Mouse (Mus musculus) cerebellum, adult 9-10 months (tissue): Measurements from ENCODE around the gene Olfr12.

ENCODE experiments used
- DNase-seq: peaks from one replicate; pipeline ENCODE4 v3.0.0; 2022

Olfr12 gene

DNA sequence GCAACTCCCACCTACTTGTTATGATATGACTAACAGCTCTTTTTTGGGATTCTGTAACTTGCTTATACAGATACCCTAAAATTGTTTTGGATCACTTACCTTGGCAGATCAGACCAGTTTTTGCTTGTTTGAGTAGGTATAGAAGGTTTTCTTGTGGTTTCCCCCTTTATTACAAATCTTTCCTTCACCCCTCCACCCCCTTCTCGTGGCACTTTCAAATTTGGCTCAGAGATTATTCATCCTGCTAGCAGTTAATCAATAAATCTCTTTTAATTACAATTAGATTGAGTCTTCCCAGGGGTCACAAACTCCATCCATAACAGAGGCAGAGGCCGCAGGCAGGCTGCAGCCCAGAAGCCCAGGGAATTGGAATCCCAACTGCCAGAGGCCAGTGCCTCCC is at the start of gene Olfr12:
Olfr12 (plus strand) TSS at position 301 of the 400 bp plus-strand sequence.
- DNase-seq, result no peak

DNA sequence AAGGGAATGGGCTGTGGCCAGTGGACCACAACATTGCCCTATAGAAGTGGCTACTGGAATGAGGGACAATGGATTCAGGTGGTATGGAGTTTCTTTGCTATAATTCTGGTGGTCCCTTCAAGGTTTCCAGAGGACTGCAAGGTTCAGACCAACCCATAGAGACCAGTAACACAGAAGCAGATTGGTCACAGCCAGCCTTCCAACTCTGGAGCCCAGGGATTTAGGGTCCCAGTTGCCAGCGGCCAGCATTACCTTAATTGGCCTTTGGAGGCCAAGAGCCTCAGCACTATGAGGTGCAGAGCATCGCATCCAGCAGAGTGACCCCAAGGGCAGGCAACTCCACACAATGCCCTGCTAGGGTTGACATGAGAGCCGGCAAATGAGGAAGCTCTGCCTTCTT is 46.6 kb upstream of the Olfr12 start, which contains the start of gene Olfr1413:
Olfr1413 (plus strand) TSS at position 301 of the 400 bp plus-strand sequence.
- DNase-seq, result no peak

DNA sequence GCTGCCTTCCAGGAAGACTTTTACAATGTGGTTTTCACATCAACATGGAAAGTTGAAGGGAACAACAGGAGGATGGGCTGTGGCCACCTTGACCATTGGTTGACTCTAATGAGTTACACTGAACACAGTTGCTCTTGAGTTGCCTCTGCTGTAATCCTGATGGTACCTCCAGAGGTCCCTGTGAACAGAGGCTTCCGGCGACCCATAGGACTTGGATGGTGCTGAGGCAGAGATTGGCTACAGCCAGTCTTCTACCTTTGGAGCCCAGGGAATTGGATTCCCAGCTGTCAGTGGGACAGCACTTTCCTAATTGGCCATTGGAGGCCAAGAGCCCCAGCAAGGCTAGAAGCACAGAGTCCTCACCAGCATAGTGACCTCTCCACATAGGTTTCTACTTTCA is 32.1 kb upstream of the Olfr12 start, which contains the start of gene Olfr1412:
Olfr1412 (plus strand) TSS at position 301 of the 400 bp plus-strand sequence.
- DNase-seq, result no peak

DNA sequence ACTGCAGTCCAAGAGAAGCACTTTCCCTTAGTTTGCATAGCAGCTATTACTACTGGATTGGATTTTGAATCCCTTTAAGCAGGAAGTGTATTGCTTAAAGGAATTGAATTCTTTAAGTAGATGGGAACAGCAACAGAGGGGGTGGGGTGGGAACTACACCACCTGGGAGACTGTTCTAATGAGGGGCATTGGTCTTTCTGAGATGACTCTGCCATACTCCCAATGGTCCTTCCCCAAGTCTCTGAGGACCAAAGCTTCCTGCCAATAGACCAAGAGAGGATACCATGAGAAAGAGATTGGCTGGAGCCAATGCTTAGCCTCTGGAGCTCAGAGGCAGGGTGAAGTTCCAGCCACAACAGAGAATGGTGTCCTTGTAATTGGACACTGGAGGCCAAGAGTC is 23.5 kb upstream of the Olfr12 start, which contains the start of gene Olfr1411:
Olfr1411 (plus strand) TSS at position 301 of the 400 bp plus-strand sequence.
- no peak for DNase-seq

DNA sequence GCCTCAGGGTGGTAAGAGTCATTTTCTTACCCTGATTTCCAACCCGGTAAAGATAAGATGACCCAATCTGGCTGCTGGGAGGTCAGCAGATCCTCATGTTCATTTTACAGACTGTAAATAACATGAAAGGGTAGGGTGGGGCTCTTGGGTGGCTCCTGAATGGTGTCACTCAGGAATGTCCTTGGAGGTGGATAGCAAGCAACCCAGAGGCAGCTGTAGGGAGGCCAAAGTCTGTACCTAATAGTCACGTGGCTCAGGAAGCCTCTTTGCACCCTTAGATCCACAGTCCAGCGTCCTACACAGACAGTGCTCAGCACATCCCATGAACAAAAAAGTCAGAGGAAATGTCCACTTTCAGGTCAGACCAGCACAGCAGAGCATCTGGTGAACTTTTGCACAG is 21.6 kb upstream of the Olfr12 start:
- DNase-seq, result no peak

DNA sequence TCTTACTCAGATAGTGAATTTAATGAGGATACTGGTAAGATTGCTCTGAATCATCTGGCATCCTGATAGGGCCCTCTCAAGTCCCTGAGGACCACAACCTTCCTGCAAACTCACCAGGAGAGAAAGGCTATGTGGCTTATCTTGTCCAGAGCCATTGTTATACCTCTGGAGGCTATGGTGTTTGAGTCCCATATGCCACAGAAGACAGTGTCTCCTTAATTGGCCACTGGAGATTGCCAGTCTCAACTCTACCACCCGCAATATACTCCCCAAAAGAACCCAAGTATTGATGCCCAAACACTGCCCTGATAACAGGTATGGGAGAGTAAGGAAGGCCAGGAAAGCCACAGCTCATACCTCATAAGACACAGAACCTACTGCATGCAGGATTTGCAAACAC is 12.1 kb upstream of the Olfr12 start, which contains the start of gene Olfr1410:
Olfr1410 (plus strand) TSS at position 301 of the 400 bp plus-strand sequence.
- DNase-seq, result no peak

DNA sequence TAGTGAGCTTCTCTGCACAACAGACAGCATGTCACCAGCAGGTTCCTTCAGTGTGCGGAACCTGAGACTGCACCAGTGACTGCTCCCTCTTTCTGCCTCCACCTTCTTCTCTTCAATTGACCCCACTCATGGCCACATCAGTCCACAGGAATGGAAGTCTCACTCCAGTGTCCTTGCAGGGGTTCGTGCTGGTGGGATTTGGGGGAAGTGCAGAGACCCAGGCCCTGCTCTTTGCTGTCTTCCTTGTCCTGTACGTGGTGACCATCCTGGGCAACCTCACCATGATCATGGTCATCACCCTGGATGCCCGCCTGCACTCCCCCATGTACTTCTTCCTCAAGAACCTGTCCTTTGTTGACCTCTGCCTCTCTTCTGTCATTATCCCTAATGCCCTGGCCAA is 9.9 kb upstream of the Olfr12 start:
- DNase-seq, result no peak

DNA sequence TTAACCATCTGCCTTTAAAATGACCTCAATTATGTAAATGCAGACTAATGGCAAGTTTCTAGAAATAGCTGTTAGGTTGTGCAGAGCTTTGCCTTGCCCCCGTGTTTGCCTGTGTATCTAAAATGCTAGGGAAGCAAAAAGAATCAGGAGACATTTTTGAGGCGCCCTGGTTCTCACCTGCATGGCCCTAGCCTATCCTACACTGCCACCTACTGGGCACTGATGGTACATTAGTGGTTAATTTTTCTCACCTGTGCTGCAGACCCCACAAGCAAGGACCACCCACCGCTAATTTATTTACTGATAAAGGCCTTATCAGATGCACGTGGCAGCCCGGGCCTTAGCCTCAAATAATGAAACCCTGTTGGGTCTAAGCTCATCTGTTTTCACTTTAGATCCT is 6.6 kb upstream of the Olfr12 start:
- DNase-seq, result peak; percentile 73

DNA sequence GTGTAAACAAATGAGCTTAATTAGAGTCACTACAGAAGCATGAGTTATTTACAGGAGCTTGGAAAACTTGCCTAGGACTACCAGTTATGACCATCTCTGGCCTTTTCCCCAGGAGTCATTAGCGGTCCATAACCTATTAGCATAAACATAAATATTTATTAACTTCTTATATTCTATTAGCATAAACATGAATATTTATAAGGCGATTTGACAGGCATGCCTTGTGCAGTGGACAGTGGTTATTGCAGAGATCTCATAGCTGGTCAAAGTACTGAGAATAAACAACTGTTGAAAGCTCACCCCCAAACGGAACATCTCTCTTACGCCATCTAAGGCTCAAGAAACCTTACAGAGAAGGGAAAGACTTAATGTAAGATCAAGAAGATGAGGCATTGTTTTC is 4.4 kb upstream of the Olfr12 start:
- DNase-seq, result no peak

DNA sequence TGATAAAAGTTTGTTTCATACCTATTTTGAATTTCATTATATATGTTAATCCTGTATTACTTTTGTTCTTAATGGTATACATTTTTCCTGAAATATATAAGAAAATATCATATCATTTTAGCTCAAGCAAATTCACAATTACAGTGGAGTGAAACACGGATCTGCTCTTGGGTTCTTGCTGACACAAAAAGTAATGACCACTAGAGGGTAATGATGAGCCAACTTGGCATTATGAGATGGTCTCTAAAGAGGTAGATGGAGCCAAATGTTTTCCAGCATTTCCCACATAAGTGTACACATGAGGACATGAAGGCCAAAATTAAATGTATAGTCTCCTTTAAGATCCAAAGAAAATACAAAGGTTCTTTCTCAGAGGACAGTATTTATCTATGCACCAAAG is 3.1 kb upstream of the Olfr12 start:
- DNase-seq, result peak; percentile 30

DNA sequence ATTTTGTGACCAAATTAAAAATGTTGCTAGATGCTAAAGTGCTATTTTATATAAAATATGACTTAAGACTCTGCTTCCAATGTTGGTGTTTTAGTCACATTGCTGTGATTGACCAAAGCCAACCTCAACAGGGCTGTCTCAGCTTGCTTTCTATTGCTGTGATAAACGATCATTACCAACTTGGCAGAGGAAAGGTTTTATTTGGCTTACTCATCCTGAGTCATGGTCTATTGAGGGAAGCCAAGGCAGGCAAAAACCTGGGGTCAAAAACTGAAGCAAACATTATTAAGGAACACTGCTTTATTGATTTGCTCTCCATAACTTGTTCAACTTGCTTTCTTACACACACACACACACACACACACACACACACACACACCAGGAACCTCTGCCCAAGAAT is 1.5 kb upstream of the Olfr12 start:
- DNase-seq, result no peak

DNA sequence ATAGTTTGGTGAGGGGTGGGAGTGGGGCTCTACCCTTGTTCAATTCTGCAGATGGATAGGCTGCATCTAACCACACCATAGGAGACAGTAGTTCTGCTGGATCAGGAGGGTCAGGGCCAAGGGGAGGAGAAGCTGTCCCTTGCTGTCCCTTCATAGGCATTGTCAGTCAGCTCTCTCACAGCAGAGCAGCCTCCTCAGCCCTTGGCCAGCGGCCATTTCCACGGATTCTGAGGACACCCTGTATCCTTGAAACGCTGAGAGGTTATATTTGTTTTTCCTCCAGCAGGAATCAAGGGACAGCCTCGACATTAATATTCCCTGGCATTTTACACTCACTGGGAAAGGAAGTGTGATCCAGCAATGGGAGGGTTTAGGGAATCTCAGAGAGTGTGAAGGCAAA is 772 bp downstream of the Olfr12 start:
- DNase-seq, result no peak

DNA sequence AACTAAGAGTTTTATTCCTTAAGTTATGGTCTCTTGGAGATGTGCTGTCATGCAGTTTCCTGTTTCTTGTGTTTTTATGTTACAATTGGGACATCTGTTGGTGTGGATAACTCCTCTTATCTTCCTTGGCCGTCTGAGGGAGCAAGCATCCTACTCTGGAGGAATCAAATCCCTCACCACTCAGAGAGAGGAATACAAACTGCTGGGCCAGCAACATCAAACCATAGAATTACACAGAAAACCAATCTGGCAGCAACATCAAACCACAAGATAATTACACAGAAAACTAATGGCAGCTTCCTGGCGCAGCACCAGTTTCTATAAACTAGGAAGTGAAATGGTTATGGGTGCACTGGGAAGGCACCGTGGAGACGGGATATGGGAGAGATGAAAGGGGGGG is 10.6 kb downstream of the Olfr12 start:
- no peak for DNase-seq

DNA sequence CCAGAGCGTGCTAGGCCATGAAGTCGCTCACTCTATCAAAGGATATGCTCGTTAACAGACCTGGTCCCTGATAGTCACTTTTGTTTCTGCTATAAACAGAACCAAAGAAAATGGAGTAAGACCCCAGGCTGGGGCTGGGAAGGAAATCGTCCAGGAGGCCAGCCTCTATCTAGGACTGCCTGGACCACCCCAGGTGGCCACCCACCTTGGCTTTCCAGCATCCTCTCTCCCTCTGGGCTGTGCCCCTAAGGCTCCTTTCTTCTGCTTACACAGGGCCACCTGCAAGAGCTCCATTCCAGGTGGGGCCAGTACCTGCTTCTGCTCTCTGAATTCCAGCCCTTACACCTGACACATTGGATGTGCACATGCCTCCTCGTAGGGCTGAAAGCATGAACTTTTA is 14.6 kb downstream of the Olfr12 start:
- DNase-seq, result no peak

DNA sequence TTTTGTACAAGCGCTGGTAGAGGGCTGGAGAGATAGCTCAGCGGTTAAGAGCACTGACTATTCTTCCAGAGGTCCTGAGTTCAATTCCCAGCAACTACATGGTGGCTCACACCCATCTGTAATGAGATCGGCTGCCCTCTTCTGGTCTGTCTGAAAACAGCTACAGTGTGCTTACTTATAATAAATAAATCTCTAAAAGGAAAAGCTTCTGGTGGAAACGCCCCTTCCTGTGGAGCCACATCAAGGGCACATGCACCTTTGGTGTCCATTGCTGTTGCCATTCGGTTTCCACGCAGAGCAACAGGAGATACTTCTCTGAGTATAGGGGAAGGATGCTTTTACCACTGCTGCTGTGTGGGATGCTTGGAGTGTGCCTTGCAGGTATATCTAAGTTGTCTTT is 15.4 kb downstream of the Olfr12 start:
- DNase-seq, result no peak

DNA sequence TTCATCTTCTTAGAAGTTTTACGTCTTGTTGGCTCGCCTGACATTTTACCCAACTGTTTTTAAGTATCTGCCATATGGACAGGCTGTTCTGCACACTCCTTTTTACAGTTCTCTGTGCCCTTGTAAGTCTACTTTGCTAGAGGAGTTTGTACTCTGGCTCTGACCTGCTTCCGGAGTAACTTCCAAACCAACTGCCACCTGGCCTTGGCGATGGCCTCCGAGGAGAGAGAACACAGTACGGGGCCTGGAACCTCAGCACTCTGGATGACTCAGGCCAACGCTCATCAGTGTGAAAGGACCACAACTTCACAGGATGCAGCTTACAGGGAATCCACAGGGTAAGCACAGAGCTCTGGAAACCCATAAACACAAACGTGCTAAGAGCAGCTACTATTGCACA is 16.1 kb downstream of the Olfr12 start:
- no peak for DNase-seq

DNA sequence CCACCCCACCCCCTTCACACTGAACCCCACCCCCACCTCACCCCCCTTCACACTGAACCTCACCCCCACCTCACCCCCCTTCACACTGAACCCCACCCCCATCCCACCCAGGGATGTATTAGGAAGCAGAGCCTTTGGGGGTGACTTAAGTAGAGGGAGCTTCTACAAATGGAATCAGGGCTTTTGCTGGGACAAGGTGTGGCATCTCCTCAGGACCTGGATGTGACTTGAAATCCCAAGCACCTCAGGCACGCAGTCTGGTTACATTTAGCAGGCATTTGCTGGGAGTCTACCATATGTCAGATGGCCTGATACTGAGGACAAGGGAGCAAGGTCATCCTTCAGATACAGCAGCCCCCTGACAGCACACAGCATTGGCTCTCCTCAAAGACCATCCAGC is 17.0 kb downstream of the Olfr12 start:
- no peak for DNase-seq

DNA sequence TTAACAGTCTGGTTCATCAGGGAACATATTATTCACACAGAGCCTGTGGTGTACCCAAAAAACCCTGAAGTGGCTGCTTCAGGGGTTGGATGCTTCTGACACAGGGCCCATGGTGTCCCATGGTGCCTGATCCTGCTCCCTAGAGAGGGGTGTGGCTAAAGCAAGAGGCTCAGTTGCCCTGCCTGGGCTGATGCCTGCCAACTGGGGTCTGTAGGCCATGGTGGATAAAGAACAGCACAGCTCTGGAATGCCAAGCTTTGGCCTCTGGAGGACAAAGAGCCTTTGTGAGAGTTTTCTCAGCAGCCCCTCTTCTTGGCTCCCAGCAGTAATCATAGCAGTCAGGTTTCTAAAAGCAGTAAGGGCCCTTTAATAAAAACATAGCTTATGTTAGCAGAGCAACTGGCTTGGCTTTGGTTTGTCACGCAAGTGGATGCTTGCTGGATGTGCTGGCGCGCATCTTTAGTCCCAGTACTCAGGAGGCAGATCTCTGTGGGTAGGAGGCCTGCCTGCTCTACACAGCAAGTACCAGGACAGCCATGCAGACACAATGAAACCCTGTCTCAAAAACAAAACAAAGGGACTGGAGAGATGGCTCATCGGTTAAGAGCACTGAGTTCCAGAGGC is 17.5 kb downstream of the Olfr12 start:
- no peak for DNase-seq

DNA sequence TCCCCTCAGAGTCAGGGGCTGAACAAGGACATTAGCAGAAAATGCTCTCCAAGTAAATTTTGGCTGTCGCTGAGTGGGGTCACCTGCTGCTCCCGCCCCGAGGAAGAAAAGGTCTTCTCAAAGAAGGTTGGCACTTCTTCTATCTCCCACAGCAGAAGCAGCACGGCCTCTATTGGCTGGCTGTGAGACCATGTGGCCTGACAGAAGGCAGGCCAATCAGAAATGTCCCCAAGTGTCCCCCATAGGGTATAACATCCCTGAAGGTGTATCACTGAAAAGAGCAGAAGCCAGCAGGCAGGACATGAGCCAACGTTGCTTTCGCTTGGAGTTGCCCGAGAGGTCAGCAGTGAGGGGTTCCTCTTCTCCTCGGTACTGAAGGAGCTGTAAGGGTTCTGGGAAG is 18.4 kb downstream of the Olfr12 start:
- no peak for DNase-seq

DNA sequence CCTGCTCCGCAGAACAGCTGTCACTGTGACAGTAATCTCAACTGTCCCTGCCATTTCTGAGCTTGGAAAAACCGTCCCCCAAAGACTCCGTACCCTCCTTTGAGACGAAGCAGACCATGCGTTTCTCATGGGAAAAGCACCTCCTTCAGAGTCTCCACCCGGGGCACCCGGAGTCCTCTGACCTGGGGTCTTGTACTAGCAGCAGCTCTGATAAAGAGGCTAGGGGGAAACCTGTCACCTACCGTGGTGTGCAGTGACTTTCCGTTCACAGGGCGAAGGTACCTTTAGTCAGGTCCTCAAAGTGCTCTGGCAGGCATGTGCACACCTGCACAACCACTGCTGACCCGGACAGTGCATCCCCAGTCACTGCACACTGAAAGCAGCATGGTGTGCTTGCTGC is 19.1 kb downstream of the Olfr12 start:
- no peak for DNase-seq

DNA sequence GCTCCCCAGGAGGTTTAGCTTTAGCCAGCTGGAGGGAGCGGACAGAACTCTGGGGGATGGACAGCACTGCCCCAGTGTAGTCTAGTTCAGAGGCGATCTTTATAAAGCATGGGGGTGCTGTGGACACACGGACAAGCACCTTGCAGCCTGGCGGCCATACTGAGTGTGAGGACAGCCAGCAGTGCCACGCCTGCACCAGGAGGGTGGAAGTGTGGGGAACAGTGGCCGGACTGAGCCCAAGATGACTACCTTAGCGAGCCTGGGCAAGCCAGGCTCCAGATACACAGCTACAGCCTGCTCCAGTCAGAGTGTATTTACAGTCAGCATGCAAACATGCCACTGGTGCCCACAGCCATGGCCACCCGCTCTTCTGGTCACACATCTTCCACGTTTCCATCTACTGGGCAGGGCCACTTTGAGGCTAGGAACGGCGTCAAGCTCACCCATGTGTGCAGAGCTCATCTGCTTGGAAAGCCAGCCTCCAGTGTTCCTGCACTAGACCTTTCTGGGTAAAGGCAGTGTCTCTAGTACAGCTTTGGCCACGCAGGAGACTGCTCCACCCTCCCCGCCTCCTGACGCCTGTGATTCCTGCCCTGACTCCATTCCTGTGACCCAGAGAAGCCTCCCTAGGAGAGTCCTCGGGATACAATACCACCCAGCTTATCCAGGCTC is 20.0 kb downstream of the Olfr12 start:
- no peak for DNase-seq

DNA sequence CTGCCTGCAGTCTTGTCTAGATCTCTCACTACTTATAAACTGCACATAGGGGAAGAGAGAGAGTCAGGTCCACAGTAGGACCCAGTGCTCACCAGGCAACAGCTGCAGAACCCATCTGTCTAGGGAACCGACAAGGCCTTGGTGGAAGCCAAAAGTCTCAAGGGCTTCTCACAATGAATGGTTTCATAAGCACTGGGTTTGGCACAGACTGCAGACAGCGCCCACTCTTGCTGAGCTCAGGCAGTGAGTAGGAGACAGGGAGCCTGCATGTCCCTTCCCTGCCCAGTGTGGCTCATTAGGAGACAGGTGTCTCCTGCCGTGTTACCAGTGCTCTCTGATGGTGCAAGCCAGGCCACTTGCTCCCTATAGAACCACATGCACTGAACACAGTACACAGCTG is 20.6 kb downstream of the Olfr12 start:
- no peak for DNase-seq

DNA sequence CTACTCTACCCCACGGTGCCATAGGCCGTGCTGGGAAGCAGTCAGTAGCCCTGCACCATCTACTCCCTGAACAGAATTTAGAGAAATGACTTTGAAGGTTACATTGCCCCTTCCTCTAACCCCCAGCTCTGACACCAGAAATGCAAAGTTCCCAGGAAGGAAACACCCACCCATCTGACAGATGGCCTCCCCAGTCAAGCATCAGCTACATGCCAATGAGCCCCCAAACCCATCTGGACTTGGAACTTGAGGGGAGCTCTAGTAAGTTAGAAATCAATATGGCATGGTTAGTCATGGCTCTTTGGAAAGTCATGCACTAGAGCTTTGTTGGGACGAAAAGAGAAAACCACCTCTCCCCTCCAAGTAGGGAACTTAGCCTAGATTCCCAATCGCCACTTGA is 21.1 kb downstream of the Olfr12 start:
- DNase-seq, result no peak

DNA sequence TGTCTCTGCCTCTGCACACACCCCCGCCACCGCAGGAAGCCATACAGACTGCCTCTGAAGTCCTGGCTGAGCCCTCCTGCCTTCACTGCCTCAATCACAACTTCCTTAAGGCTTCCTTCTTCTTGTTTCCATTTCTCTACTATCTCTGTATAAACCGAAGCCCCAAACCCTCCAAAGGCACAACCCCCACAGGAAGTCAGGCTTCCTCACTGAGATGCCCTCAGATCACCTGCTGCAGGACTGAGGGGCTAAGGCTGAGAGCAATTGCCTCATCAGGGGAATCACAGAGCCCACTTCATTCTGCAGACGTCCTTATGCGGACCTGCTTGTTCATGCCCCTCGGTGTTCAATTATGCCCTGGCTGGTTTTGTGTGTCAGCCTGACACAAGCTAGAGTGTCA is 22.8 kb downstream of the Olfr12 start:
- DNase-seq, result no peak
